Mouse (Mus musculus) heart, postnatal 14 days (tissue): ENCODE measurements around the gene Btg1-ps2. TPM values are rescaled to one million over a fixed set of nuclear protein-coding genes. Genes with fewer than 3 reads are reported as not detected.
"Not testable (repeated sequence)": the region's sequence is repeated elsewhere in the genome, so short reads cannot be mapped to it uniquely, and the experiment has no call there.

ENCODE experiments used
- DNase-seq, 2 experiments: peaks; one replicate each; pipeline ENCODE4 v3.0.0; 2021 to 2022
- intact Hi-C: fragments of 180-260 bp; cut with DNase I; formaldehyde crosslinking; loops from one replicate; pipeline ENCODE4 v1.15.1; 2025
- long read RNA-seq, 2 experiments: library from polyadenylated mRNA; stranded (forward); transcript quantifications; one replicate each; pipeline ENCODE4 v2.0.0; 2021
- total RNA-seq, 2 experiments: library from RNA; stranded (reverse); gene quantifications; 2 replicates each; pipeline ENCODE4 v1.2.3; 2021

The Btg1-ps2 gene
- not detected for total RNA-seq
- long read RNA-seq, experiment 1 = 0 reads
- long read RNA-seq, experiment 2 = 0 reads

DNA sequence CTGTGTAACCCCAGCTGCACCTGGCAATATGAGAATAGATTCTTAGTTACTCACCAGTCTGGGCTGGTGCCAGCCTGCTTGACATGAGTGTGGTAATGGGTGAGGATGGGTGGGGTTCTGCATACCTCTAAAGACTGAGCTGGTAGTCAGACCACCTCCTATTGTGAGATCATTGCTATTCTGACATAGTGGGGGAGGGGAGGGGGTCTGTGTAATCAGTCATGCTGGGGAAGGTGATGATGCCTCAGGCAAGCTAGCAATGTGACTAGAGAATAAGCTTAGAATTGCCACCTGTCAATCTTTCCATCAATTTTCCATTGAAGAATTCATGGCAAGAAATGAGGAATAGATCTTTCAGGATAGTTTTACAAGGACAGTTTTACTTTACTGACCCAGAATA lies at the start of gene Btg1-ps2:
Btg1-ps2 (minus strand) TSS at position 101 of the 400 bp plus-strand sequence.
- DNase-seq, intact Hi-C loops: not testable (repeated sequence)

DNA sequence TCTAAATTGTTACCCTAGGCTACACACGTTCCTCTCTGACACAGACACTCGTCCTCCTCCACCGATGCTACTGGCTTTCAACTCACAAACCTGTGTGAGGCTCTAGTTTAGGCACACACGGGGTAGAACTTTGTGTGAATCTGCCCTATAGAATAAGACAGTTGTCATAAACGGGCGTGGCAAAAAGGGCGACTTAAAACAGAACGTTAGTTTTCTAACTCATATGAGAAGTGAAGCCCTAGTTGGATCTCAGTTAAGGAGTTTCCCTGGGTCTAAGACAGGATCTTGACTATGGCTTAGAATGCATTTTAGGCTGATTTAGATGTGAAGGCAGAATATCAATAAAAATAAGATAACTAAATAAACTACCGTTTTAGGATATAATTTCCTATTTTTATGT lies 42.1 kb upstream of the Btg1-ps2 start, which contains the start of gene Rhox11:
Rhox11 (minus strand) TSS at position 101 of the 400 bp plus-strand sequence.
- DNase-seq = no peak
- intact Hi-C loops = no loop called here

DNA sequence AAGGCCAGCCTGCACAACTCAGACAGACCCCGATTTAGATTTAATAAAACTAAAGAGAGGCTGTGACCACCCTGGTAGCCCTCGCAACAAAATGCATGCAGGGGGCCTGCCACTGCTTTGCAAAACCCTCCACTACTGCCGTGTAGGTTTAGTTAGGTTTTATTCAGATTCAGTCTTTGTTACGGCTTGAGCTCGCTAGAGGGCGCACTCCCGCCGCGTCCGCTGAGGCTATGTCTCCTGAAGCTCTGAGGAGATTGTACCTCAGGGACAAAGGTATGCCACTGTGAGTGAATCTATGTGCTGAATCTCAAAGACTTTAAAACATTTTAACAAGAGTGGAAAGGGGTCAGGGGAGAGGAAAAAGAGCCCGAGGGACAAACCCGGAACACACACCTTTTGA lies 41.3 kb upstream of the Btg1-ps2 start:
- DNase-seq = peak; percentile 33 to 50
- intact Hi-C loops = loop anchor here (5.0 kb wide), 1 partner anchor 93 kb away; no protein-coding TSS in a partner anchor

DNA sequence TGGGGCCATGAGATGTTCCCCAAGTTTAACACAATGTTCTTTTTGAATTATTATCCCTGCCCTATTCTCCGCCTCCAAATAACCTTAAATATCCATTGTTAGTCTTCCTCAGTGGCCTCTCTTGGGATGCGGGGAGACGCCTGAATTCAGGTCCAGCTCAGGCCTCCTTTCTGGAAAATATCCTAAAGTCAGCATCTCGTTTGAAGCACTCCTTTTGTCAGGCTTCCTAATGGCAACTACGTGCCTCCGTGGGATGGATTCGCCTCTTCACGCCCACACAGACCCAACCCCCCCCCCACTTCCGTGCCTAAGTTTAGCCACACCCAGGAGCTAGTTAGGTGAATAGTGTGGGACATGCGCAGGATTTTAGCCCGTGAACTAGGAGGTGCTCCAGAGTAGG lies 23.3 kb upstream of the Btg1-ps2 start, which contains the start of gene Rhox10:
Rhox10 (plus strand) TSS at position 301 of the 400 bp plus-strand sequence.
- no peak for DNase-seq
- intact Hi-C loops = no loop called here

DNA sequence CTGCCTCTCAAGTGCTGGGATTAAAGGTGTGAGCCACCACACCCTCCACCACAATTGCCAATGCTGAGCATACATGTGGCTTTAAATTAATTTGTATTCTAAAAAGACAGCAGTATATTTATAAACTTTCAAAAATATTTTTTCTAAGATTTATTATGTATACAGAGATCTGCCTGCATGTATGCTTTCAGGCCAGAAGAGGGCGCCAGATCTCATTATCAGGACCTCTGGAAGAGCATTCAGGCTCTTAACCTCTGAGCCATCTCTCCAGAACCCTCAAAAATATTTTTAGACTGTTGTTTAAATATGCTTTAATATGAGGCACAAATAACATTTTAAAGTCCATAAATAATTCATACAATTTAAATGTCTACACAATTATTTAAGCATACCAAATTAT lies 18.6 kb upstream of the Btg1-ps2 start:
- intact Hi-C loops = loop anchor here (5.0 kb wide), 1 partner anchor 116 kb away; no protein-coding TSS in a partner anchor
- DNase-seq = peak; percentile 6 to 14

DNA sequence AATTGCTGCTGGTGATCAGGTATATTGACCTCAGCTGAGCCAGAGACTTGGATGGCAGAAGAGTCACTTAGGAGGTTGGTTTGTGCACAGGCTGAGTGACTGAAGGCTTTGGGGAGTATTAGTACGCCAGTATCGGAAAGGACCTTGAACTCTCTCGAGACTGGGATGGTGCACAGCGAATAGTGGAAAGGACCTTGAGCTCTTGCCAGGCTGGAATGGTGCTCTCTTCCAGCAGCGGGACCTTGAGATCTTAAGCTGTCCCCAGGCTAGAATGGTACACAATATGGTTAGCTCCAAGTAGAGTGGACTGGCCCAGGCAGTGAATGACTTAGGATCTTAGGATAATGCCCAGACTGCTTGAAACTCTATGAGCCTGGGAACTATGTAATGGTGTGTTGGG lies 3.2 kb downstream of the Btg1-ps2 start:
- intact Hi-C loops = no loop called here
- DNase-seq = no peak

DNA sequence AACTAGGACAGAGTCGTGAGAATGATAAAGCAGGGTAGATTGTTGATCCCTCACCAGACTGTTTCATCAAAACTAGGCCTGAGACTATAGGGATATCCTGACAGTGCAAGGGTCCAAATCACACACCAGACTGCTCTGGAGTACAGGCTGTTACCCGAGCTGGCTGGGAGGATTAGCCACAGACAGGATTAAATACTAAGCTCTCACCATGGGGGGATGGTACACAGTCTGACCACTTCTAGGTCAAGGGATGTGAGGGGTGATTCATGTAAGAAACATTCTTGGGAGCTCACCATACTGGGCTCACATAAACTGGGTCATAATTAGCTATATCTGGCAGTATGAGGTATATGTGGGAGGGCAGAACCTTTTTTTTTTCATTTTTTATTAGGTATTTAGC lies 9.1 kb downstream of the Btg1-ps2 start:
- no peak for DNase-seq
- intact Hi-C loops = no loop called here

DNA sequence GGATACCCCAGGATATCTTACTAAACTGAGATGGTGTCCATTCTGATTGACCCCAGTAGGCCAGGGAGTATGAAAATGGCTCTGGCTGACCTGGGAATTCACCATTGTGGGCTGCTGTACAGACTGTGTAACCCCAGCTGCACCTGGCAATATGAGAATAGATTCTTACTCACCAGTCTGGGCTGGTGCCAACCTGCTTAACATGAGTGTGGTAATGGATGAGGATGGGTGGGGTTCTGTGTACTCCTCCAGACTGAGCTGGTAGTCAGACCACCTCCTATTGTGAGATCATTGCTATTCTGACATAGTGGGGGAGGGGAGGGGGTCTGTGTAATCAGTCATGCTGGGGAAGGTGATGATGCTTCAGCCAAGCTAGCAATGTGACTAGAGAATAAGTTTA lies 24.3 kb downstream of the Btg1-ps2 start, which contains the start of gene Btg1-ps1:
Btg1-ps1 (minus strand) TSS at position 219 of the 400 bp plus-strand sequence.
- intact Hi-C loops = not testable (repeated sequence)
- DNase-seq = peak; percentile 1 to 3

DNA sequence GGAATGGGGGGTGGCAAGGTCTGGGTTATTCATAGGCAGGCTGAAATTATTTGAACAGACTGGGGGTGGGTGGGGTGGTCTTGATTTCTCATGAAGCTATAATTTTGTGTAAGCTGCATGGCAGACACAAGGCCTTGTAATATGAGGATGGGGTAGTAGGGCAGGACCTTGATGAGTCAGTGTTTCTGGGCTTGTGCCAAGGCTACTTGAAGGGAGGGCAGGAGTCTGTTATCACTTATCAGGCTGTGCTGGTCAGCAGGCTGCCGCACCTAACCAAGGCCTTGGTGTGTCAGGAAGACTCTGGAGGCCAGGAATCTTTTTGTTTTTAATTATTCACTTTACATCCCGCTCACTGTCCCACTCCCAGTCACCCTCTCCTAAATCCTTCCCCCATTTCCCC lies 34.2 kb downstream of the Btg1-ps2 start:
- intact Hi-C loops = no loop called here
- peak in 1 of 2 experiments; percentile 1 for DNase-seq

Other genes starting within 250 kb of the Btg1-ps2 start
- 1 to 10 TPM; 1.7 to 3.7 TPM for gene Rhox5, start 238.3 kb downstream of the Btg1-ps2 start, total RNA-seq
- gene Rhox6, start 216.2 kb downstream of the Btg1-ps2 start, total RNA-seq = not detected
- gene Rhox7a, start 211.4 kb downstream of the Btg1-ps2 start, total RNA-seq = not detected
- not detected for gene Rhox8, start 164.2 kb downstream of the Btg1-ps2 start, total RNA-seq
- not detected for gene Rhox7b, start 145.9 kb downstream of the Btg1-ps2 start, total RNA-seq
- gene Rhox9, start 141.3 kb downstream of the Btg1-ps2 start, total RNA-seq = not detected
- gene Btg1-ps1, start 24.3 kb downstream of the Btg1-ps2 start, total RNA-seq = not detected
- gene Rhox10, start 23.4 kb upstream of the Btg1-ps2 start, total RNA-seq = not detected
- not detected for gene Rhox11, start 42.0 kb upstream of the Btg1-ps2 start, total RNA-seq
- gene Rhox12, start 67.8 kb upstream of the Btg1-ps2 start, total RNA-seq = not detected
- not detected for gene Rhox13, start 78.1 kb upstream of the Btg1-ps2 start, total RNA-seq
- 10 to 100 TPM; 11.6 to 11.7 TPM for gene Zbtb33, start 146.7 kb upstream of the Btg1-ps2 start, total RNA-seq
- 1 to 10 TPM; 6.6 to 9.2 TPM for gene Tmem255a, start 209.3 kb upstream of the Btg1-ps2 start, total RNA-seq